Mouse (Mus musculus) duodenum, adult 2 months (tissue): ENCODE results near the gene Zfp661. TPM values are rescaled to one million over a fixed set of nuclear protein-coding genes. Genes with fewer than 3 reads are reported as not detected.

ENCODE experiments used
- polyA plus RNA-seq: library from polyadenylated mRNA; depleted of rRNA; stranded (reverse); fragments of >200 nt; gene quantifications from 2 replicates; pipeline ENCODE4 v1.2.3, GENCODE M21; 2012; ENCODE audit warnings: low replicate concordance; rRNA removed

Zfp661 gene
- 0.47 and 0.92 TPM in 2 replicates for polyA plus RNA-seq

GRCm38 (mm10) chr2:127586694-127587513 lies at the start of gene Zfp661, which contains the start of gene Mrps5:
Gene Zfp661, minus strand, starts transcription at chr2:127587094.
Gene Mrps5, plus strand, starts transcription at chr2:127587222.

GRCm38 (mm10) chr2:127541185-127541584 lies 45.7 kb downstream of the Zfp661 start, which contains the start of gene Prom2:
Gene Prom2, minus strand, starts transcription at chr2:127541467.

Other genes with a start within 250 kb of the Zfp661 start
- not detected in 2 replicates for gene Astl, start 248.5 kb downstream of the Zfp661 start, polyA plus RNA-seq
- 0.63 and 0.79 TPM in 2 replicates for gene Adra2b, start 223.9 kb downstream of the Zfp661 start, polyA plus RNA-seq
- gene Gpat2, start 161.9 kb downstream of the Zfp661 start, polyA plus RNA-seq: 0.05 TPM in 1 of 2 replicates, not detected in the other
- gene Fahd2a, start 142.5 kb downstream of the Zfp661 start, polyA plus RNA-seq: 6.3 TPM in 2 replicates
- gene Kcnip3, start 65.0 kb downstream of the Zfp661 start, polyA plus RNA-seq: 1.1 and 1.4 TPM in 2 replicates
- 0.02 and 0.83 TPM in 2 replicates for gene Prom2, start 45.6 kb downstream of the Zfp661 start, polyA plus RNA-seq
- gene Mrps5, start 128 bp upstream of the Zfp661 start, polyA plus RNA-seq: 32.2 and 37.8 TPM in 2 replicates
- gene Mal, start 69.6 kb upstream of the Zfp661 start, polyA plus RNA-seq: 0.27 and 9.9 TPM in 2 replicates
- 254 and 463 TPM in 2 replicates for gene Mall, start 142.8 kb upstream of the Zfp661 start, polyA plus RNA-seq
- gene Nphp1, start 201.8 kb upstream of the Zfp661 start, polyA plus RNA-seq: 1.2 and 1.7 TPM in 2 replicates
- gene Mtln, start 205.4 kb upstream of the Zfp661 start, polyA plus RNA-seq: 23.0 and 68.3 TPM in 2 replicates
- 0.13 and 0.44 TPM in 2 replicates for gene Bub1, start 244.8 kb upstream of the Zfp661 start, polyA plus RNA-seq